Comparison of ENCODE assay signal across 21 mouse cellular contexts in genomic region chr9:55031435-55032167, GRCm38 (mm10). TPM values are rescaled to one million over a fixed set of nuclear protein-coding genes. Genes with fewer than 3 reads are reported as not detected.
DNase-seq lines count a peak whose midpoint lies in the region; ATAC-seq lines count a peak whose summit lies in the region.
"Had no signal": no experiment of that assay in that cellular context is flagged by ENCODE, and none has a peak within 500 bp of the region (broad histone marks: within the 10 kb centered on the region; RNA-seq: fewer than 3 reads in every experiment).

No protein-coding gene starts in this region.

- WGBS in midbrain, embryonic 11.5 days, result 34% methylated on average over 6 of the region's 6 CpGs
- WGBS in midbrain, embryonic 15.5 days, result 27% methylated on average over 6 of the region's 6 CpGs

- H3K9me3 ChIP-seq in midbrain, embryonic 11.5 days (ENCODE audit: control insufficient read depth, low read length), result no peaks in the 10 kb centered on the region
- no peaks in the 10 kb centered on the region for H3K9me3 ChIP-seq in midbrain, embryonic 15.5 days
- H3K9me3 ChIP-seq: embryonic facial prominence, embryonic 10.5 days; forebrain, embryonic 13.5 days; heart, embryonic 15.5 days had no signal

- H3K27ac ChIP-seq in midbrain, embryonic 11.5 days (ENCODE audit: low read depth, low read length), result no peak overlapping the region
- H3K27ac ChIP-seq in midbrain, embryonic 15.5 days, result no peak overlapping the region
- H3K27ac ChIP-seq: embryonic facial prominence, embryonic 10.5 days; forebrain, embryonic 13.5 days; gastrocnemius, adult 2 months; heart, embryonic 15.5 days had no signal

- H3K4me2 ChIP-seq in midbrain, embryonic 11.5 days, result no peak overlapping the region
- no peak overlapping the region for H3K4me2 ChIP-seq in midbrain, embryonic 15.5 days
- H3K4me2 ChIP-seq: forebrain, embryonic 13.5 days; heart, embryonic 11.5 days; heart, embryonic 15.5 days had no signal

- peak; percentile 81 for ATAC-seq in midbrain, embryonic 11.5 days (ENCODE audit: low FRiP score)
- ATAC-seq in midbrain, embryonic 15.5 days (replicated peaks), result peak; percentile 73
- ATAC-seq: forebrain, embryonic 13.5 days; forebrain, postnatal 0 days; hindbrain, embryonic 16.5 days had no signal

- peaks cover 15% of the 10 kb centered on the region for H3K4me1 ChIP-seq in midbrain, embryonic 11.5 days (ENCODE audit: control insufficient read depth, insufficient read depth, low read length)
- H3K4me1 ChIP-seq in midbrain, embryonic 15.5 days, result peaks cover 1% of the 10 kb centered on the region

- H3K36me3 ChIP-seq in midbrain, embryonic 11.5 days (ENCODE audit: control insufficient read depth, insufficient read depth, low read length), result no peaks in the 10 kb centered on the region
- H3K36me3 ChIP-seq in midbrain, embryonic 15.5 days (replicated peaks), result no peaks in the 10 kb centered on the region
- H3K36me3 ChIP-seq: embryonic facial prominence, embryonic 10.5 days; heart, embryonic 15.5 days had no signal

- peak; percentile 6 for DNase-seq in right cerebral cortex, adult 18-20 months
- DNase-seq in right cerebral cortex, postnatal 25 days, result no peak
- DNase-seq in midbrain, embryonic 11.5 days (ENCODE audit: low spot score, missing footprints), result peak; percentile 89
- peak; percentile 87 for DNase-seq in retina, postnatal 1 day
- no peak for DNase-seq in c-Kit-positive CD71-positive TER-119-positive erythroid progenitor cells, embryonic 14.5 days (ENCODE audit: low spot score)
- no peak for DNase-seq in kidney, postnatal 4 days
- no peak for DNase-seq in cerebellum, postnatal 14 days
- DNase-seq: adrenal gland, adult 2 months; adrenal gland, postnatal 36 days; cerebellum, adult 18-20 months; cerebellum, adult 9-11 months; forebrain, postnatal 0 days; gastrocnemius, adult 2 months; heart, adult 18-20 months; heart, postnatal 14 days had no signal

- H3K9ac ChIP-seq in midbrain, embryonic 11.5 days (ENCODE audit: low read length), result no peak overlapping the region
- H3K9ac ChIP-seq in midbrain, embryonic 15.5 days, result no peak overlapping the region
- H3K9ac ChIP-seq: forebrain, embryonic 13.5 days; forebrain, postnatal 0 days; heart, embryonic 15.5 days had no signal

- peaks cover 7% of the 10 kb centered on the region for H3K27me3 ChIP-seq in midbrain, embryonic 11.5 days (ENCODE audit: control insufficient read depth, insufficient read depth, low read length)
- 0 out of 2 replicates have a peak, but pooled peaks cover 6% of the 10 kb centered on the region for H3K27me3 ChIP-seq in midbrain, embryonic 15.5 days (replicated peaks)

- no peak overlapping the region for H3K4me3 ChIP-seq in midbrain, embryonic 11.5 days (ENCODE audit: low read depth, low read length)
- no peak overlapping the region for H3K4me3 ChIP-seq in midbrain, embryonic 15.5 days
- H3K4me3 ChIP-seq: embryonic facial prominence, embryonic 10.5 days; forebrain, embryonic 13.5 days; gastrocnemius, adult 2 months; heart, embryonic 15.5 days had no signal

RNA-seq across cellular contexts. Expression of gene Chrna3, which starts 5.2 kb away (rescaled TPM):
- polyA plus RNA-seq in midbrain, embryonic 11.5 days (2014; fragmentation: Nextera tagmentation; extraction: Ambion mirVana), result 11.6 and 12.3 TPM in 2 replicates
- polyA plus RNA-seq in midbrain, embryonic 15.5 days (2015; fragmentation: Nextera tagmentation; extraction: Ambion mirVana), result 15.1 and 16.2 TPM in 2 replicates

RNA-seq across cellular contexts. Expression of gene Chrnb4, which starts 17.0 kb away (rescaled TPM):
- 2.3 and 2.5 TPM in 2 replicates for polyA plus RNA-seq in midbrain, embryonic 11.5 days (2014; fragmentation: Nextera tagmentation; extraction: Ambion mirVana)
- 1.4 and 2.1 TPM in 2 replicates for polyA plus RNA-seq in midbrain, embryonic 15.5 days (2015; fragmentation: Nextera tagmentation; extraction: Ambion mirVana)

RNA-seq across cellular contexts. Expression of gene Chrna5, which starts 50.9 kb away (rescaled TPM):
- 6.5 and 7.7 TPM in 2 replicates for polyA plus RNA-seq in midbrain, embryonic 11.5 days (2014; fragmentation: Nextera tagmentation; extraction: Ambion mirVana)
- polyA plus RNA-seq in midbrain, embryonic 15.5 days (2015; fragmentation: Nextera tagmentation; extraction: Ambion mirVana), result 3.0 and 3.7 TPM in 2 replicates
- polyA plus RNA-seq: heart, embryonic 11.5 days had no signal

Comparison
In these comparisons a context has a peak if more than half of its experiments do, and no peak if none do; other contexts are left out.
1. DNase-seq: peak in right cerebral cortex, adult 18-20 months (single experiment), midbrain, embryonic 11.5 days (single experiment) and retina, postnatal 1 day (single experiment); none in right cerebral cortex, postnatal 25 days (single experiment), c-Kit-positive CD71-positive TER-119-positive erythroid progenitor cells, embryonic 14.5 days (single experiment), kidney, postnatal 4 days (0 of 2) and cerebellum, postnatal 14 days (0 of 2).